Mouse (Mus musculus): ENCODE measurements around the gene Tmem89. TPM values are rescaled to one million over a fixed set of nuclear protein-coding genes. Genes with fewer than 3 reads are reported as not detected.

Tmem89 gene
- total RNA-seq (2023): not detected

GRCm38 (mm10) chr9:108914491-108914890 is at the start of gene Tmem89:
Gene Tmem89 (plus strand): TSS chr9:108914619.

GRCm38 (mm10) chr9:108936418-108937364 is 22.3 kb downstream of the Tmem89 start, which contains the start of gene Uqcrc1:
Gene Uqcrc1 (plus strand): TSS chr9:108936633.

GRCm38 (mm10) chr9:108953081-108953636 is 38.7 kb downstream of the Tmem89 start, which contains the start of gene Col7a1:
Gene Col7a1 (plus strand): TSS chr9:108953586.

Other genes starting within 250 kb of the Tmem89 start
- gene Prkar2a, start 225.3 kb upstream of the Tmem89 start, total RNA-seq (2023): 10 to 100 TPM; 12.7 to 16.7 TPM
- gene Ip6k2, start 130.8 kb upstream of the Tmem89 start, total RNA-seq (2023): 10 to 100 TPM; 37.4 to 37.5 TPM
- 10 to 100 TPM in 1 of 2 experiments, 1 to 10 TPM in 1; 8.0 to 11.6 TPM for gene Nckipsd, start 106.3 kb upstream of the Tmem89 start, total RNA-seq (2023)
- 10 to 100 TPM; 62.0 to 66.3 TPM for gene Celsr3, start 88.3 kb upstream of the Tmem89 start, total RNA-seq (2023)
- 10 to 100 TPM in 1 of 2 experiments, 1 to 10 TPM in 1; 7.8 to 10.0 TPM for gene Slc26a6, start 61.3 kb upstream of the Tmem89 start, total RNA-seq (2023)
- gene Uqcrc1, start 22.0 kb downstream of the Tmem89 start, total RNA-seq (2023): 100 to 1,000 TPM; 138 to 154 TPM
- gene Col7a1, start 39.0 kb downstream of the Tmem89 start, total RNA-seq (2023): 1 to 10 TPM; 1.4 to 2.2 TPM
- under 1 TPM in 1 of 2 experiments, not detected in 1; 0.33 TPM for gene Ucn2, start 71.4 kb downstream of the Tmem89 start, total RNA-seq (2023)
- gene Pfkfb4, start 77.2 kb downstream of the Tmem89 start, total RNA-seq (2023): 100 to 1,000 TPM; 145 to 160 TPM
- 100 to 1,000 TPM; 198 to 256 TPM for gene Shisa5, start 123.9 kb downstream of the Tmem89 start, total RNA-seq (2023)
- 10 to 100 TPM; 46.5 to 47.0 TPM for gene Trex1, start 145.1 kb downstream of the Tmem89 start, total RNA-seq (2023)
- 10 to 100 TPM; 12.7 to 16.1 TPM for gene Atrip, start 159.5 kb downstream of the Tmem89 start, total RNA-seq (2023)
- gene Ccdc51, start 167.9 kb downstream of the Tmem89 start, total RNA-seq (2023): 1 to 10 TPM; 5.3 to 5.7 TPM
- 100 to 1,000 TPM; 255 to 275 TPM for gene Tma7, start 168.0 kb downstream of the Tmem89 start, total RNA-seq (2023)
- gene Plxnb1, start 180.8 kb downstream of the Tmem89 start, total RNA-seq (2023): not detected
- gene Fbxw21, start 247.4 kb downstream of the Tmem89 start, total RNA-seq (2023): not detected